In the genomic region with DNA sequence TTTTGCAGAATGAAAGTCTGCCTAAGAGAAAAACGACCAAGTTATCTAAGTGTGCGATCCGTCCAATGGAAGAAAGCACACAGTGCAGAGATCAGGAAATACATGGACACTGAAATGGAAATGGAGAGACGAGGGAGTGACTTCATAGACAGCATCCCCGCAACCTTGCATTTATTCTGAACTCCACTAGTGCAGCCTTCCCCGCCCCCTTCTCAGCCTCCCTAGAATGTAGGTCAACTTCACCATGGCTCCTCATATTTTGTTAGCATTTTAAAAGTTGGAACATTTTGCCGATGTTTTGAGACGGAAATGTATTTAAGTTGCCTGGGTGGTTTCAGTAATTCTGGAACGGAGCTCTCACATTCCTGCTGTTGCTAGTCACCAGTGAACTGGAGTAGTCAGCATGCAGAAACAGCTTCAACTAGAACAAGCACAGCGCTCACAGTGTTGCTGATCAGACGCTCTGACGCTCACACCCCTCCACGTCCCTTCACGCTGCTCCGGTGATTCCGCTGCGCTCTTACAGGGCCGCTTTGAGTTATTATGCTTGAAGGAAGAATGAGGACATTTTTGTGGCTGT, we compare ENCODE assay signal across 8 mouse cellular contexts.
DNase-seq lines count a peak whose midpoint lies in the region; ATAC-seq and TF ChIP-seq lines count a peak whose summit lies in the region.

No protein-coding gene starts in this region.

- H3K4me3 ChIP-seq in left cerebral cortex, adult 2 months: peak overlapping the region; percentile 13; the same call in 1 of the 2 replicates
- no peak overlapping the region for H3K4me3 ChIP-seq in embryonic fibroblast, embryonic 13.5 days (ENCODE audit: insufficient read depth, low read length)
- H3K4me3 ChIP-seq in kidney, postnatal 0 days (replicated peaks; ENCODE audit: low read depth, low read length): no peak overlapping the region
- no peak overlapping the region for H3K4me3 ChIP-seq in neural tube, embryonic 15.5 days (replicated peaks)
- H3K4me3 ChIP-seq in lung, adult 2 months (replicated peaks; ENCODE audit: extremely low read depth, low read depth, low read length): no peak overlapping the region

- no peaks in the 10 kb centered on the region for H3K27me3 ChIP-seq in kidney, postnatal 0 days (ENCODE audit: insufficient read depth, low read length)
- no peaks in the 10 kb centered on the region for H3K27me3 ChIP-seq in neural tube, embryonic 15.5 days (replicated peaks)

- no peak overlapping the region for H3K9ac ChIP-seq in kidney, postnatal 0 days (ENCODE audit: low read depth, low read length)
- no peak overlapping the region for H3K9ac ChIP-seq in neural tube, embryonic 15.5 days (replicated peaks)

- TF ChIP-seq CTCF in left cerebral cortex, adult 2 months (IDR thresholded peaks at IDR 0.05): no peak
- TF ChIP-seq CTCF in embryonic fibroblast, embryonic 13.5 days (IDR thresholded peaks at IDR 0.05; ENCODE audit: borderline replicate concordance, insufficient read depth, low read length): no peak
- no peak for TF ChIP-seq CTCF in kidney, postnatal 0 days (IDR thresholded peaks at IDR 0.05; ENCODE audit: low read depth)
- no peak for TF ChIP-seq CTCF in lung, adult 2 months (IDR thresholded peaks at IDR 0.05; ENCODE audit: insufficient read depth, low read length)

- H3K27ac ChIP-seq in left cerebral cortex, adult 2 months: peak overlapping the region; percentile 81; the same call in 1 of the 2 replicates
- peak overlapping the region; percentile 79 for H3K27ac ChIP-seq in embryonic fibroblast, embryonic 13.5 days (ENCODE audit: insufficient read depth, low read length)
- peak overlapping the region; percentile 19; the same call in 1 of the 2 replicates for H3K27ac ChIP-seq in kidney, postnatal 0 days
- peak overlapping the region; percentile 86 for H3K27ac ChIP-seq in neural tube, embryonic 15.5 days (replicated peaks)

- no peaks in the 10 kb centered on the region for H3K36me3 ChIP-seq in kidney, postnatal 0 days (ENCODE audit: insufficient read depth, low read length)
- no peaks in the 10 kb centered on the region for H3K36me3 ChIP-seq in neural tube, embryonic 15.5 days

- no peak for DNase-seq in left cerebral cortex, adult 2 months (ENCODE audit: extremely low spot score in 1 of 2, low spot score in 2 of 2)
- DNase-seq in left cerebral cortex, adult 8-10 months (ENCODE audit: low spot score in 2 of 2): no peak
- peak; percentile 59 for DNase-seq in kidney, postnatal 0 days (ENCODE audit: low spot score)
- no peak for DNase-seq in cerebellum, adult 8-10 months
- DNase-seq in spleen, adult 12 weeks (ENCODE audit: low spot score): no peak
- DNase-seq in lung, adult 2 months: no peak

- 32% methylated on average over 18 of the region's 18 CpGs for WGBS in kidney, postnatal 0 days
- 35% methylated on average over 18 of the region's 18 CpGs for WGBS in neural tube, embryonic 15.5 days
- 63% methylated on average over 18 of the region's 18 CpGs for WGBS in lung, adult 2 months

- no peaks in the 10 kb centered on the region for H3K9me3 ChIP-seq in kidney, postnatal 0 days (replicated peaks; ENCODE audit: low read length)
- no peaks in the 10 kb centered on the region for H3K9me3 ChIP-seq in neural tube, embryonic 15.5 days (replicated peaks)

- ATAC-seq in kidney, postnatal 0 days (replicated peaks; ENCODE audit: low FRiP score, low read depth): no peak
- no peak for ATAC-seq in neural tube, embryonic 15.5 days (ENCODE audit: low FRiP score)

- peak; percentile 8; the same call in 1 of the 2 replicates for TF ChIP-seq POLR2A in embryonic fibroblast, embryonic 13.5 days (IDR thresholded peaks at IDR 0.05; ENCODE audit: low read depth, low read length)
- no peak for TF ChIP-seq POLR2A in lung, adult 2 months (IDR thresholded peaks at IDR 0.05; ENCODE audit: borderline replicate concordance, extremely low read depth, low read depth, low read length)

- peaks cover 31% of the 10 kb centered on the region for H3K4me1 ChIP-seq in embryonic fibroblast, embryonic 13.5 days (ENCODE audit: control insufficient read depth, insufficient read depth, low read length)
- H3K4me1 ChIP-seq in kidney, postnatal 0 days (replicated peaks; ENCODE audit: insufficient read depth, low read length): peaks cover 42% of the 10 kb centered on the region
- H3K4me1 ChIP-seq in neural tube, embryonic 15.5 days: peaks cover 53% of the 10 kb centered on the region
- H3K4me1 ChIP-seq in lung, adult 2 months (ENCODE audit: control insufficient read depth, insufficient read depth, low read length): peaks cover 44% of the 10 kb centered on the region

- peak overlapping the region; percentile 31 for H3K4me2 ChIP-seq in kidney, postnatal 0 days (ENCODE audit: low read length)
- peak overlapping the region; percentile 42 for H3K4me2 ChIP-seq in neural tube, embryonic 15.5 days

- intact Hi-C loops in left cerebral cortex, adult 2 months (cut with DNase I): loop anchor here (2.0 kb wide), 2 partner anchors 54 to 126 kb away; no protein-coding TSS in a partner anchor

Comparison
In these comparisons a context has a peak if more than half of its experiments do, and no peak if none do; other contexts are left out.
1. H3K27ac ChIP-seq: peak in every context shown above with its lines; median percentile 86 in neural tube, embryonic 15.5 days; 81 in left cerebral cortex, adult 2 months; 79 in embryonic fibroblast, embryonic 13.5 days; 19 in kidney, postnatal 0 days.